8 mouse cellular contexts compared by ENCODE assay signal in genomic region chr7:80740954-80741353, GRCm38 (mm10). TPM values are rescaled to one million over a fixed set of nuclear protein-coding genes. Genes with fewer than 3 reads are reported as not detected.
DNase-seq lines count a peak whose midpoint lies in the region; ATAC-seq lines count a peak whose summit lies in the region.

No protein-coding gene starts in this region.

- no peaks in the 10 kb centered on the region for H3K27me3 ChIP-seq in hindbrain, embryonic 11.5 days (ENCODE audit: control insufficient read depth, insufficient read depth, low read length)
- H3K27me3 ChIP-seq in hindbrain, embryonic 12.5 days: 0 out of 2 replicates have a peak, but pooled peaks cover 5% of the 10 kb centered on the region
- no peaks in the 10 kb centered on the region for H3K27me3 ChIP-seq in intestine, embryonic 15.5 days (replicated peaks)
- H3K27me3 ChIP-seq in neural tube, embryonic 14.5 days (ENCODE audit: control insufficient read depth, insufficient read depth, low read length): no peaks in the 10 kb centered on the region

- peaks cover 6% of the 10 kb centered on the region; the same call in 1 of the 2 replicates for H3K4me1 ChIP-seq in hindbrain, embryonic 11.5 days (replicated peaks; ENCODE audit: control insufficient read depth, insufficient read depth, low read length)
- peaks cover 12% of the 10 kb centered on the region for H3K4me1 ChIP-seq in hindbrain, embryonic 12.5 days
- peaks cover 15% of the 10 kb centered on the region for H3K4me1 ChIP-seq in intestine, embryonic 15.5 days (replicated peaks)
- H3K4me1 ChIP-seq in neural tube, embryonic 14.5 days (ENCODE audit: control insufficient read depth, insufficient read depth, low read length): no peaks in the 10 kb centered on the region

- 0 out of 2 replicates have a peak, but pooled peaks cover 2% of the 10 kb centered on the region for H3K36me3 ChIP-seq in hindbrain, embryonic 11.5 days (ENCODE audit: control insufficient read depth, insufficient read depth, low read length)
- peaks cover 63% of the 10 kb centered on the region for H3K36me3 ChIP-seq in hindbrain, embryonic 12.5 days
- peaks cover 38% of the 10 kb centered on the region for H3K36me3 ChIP-seq in intestine, embryonic 15.5 days
- peaks cover 33% of the 10 kb centered on the region for H3K36me3 ChIP-seq in neural tube, embryonic 14.5 days (ENCODE audit: control insufficient read depth, insufficient read depth, low read length)

- H3K4me2 ChIP-seq in hindbrain, embryonic 11.5 days (replicated peaks; ENCODE audit: low read depth, low read length): no peak overlapping the region
- H3K4me2 ChIP-seq in hindbrain, embryonic 12.5 days (replicated peaks): no peak overlapping the region
- H3K4me2 ChIP-seq in intestine, embryonic 15.5 days (replicated peaks): no peak overlapping the region
- no peak overlapping the region for H3K4me2 ChIP-seq in neural tube, embryonic 14.5 days (ENCODE audit: low read depth, low read length)

- no peak overlapping the region for H3K9ac ChIP-seq in hindbrain, embryonic 11.5 days (ENCODE audit: low read depth, low read length)
- no peak overlapping the region for H3K9ac ChIP-seq in hindbrain, embryonic 12.5 days
- no peak overlapping the region for H3K9ac ChIP-seq in intestine, embryonic 15.5 days
- no peak overlapping the region for H3K9ac ChIP-seq in neural tube, embryonic 14.5 days (replicated peaks; ENCODE audit: low read depth, low read length)

- H3K9me3 ChIP-seq in hindbrain, embryonic 11.5 days (ENCODE audit: control insufficient read depth, low read length): no peaks in the 10 kb centered on the region
- no peaks in the 10 kb centered on the region for H3K9me3 ChIP-seq in hindbrain, embryonic 12.5 days (replicated peaks)
- H3K9me3 ChIP-seq in intestine, embryonic 15.5 days: no peaks in the 10 kb centered on the region
- no peaks in the 10 kb centered on the region for H3K9me3 ChIP-seq in neural tube, embryonic 14.5 days (ENCODE audit: control insufficient read depth, low read length)

- DNase-seq in hindbrain, embryonic 11.5 days (ENCODE audit: low spot score): peak; percentile 64
- peak; percentile 50 for DNase-seq in brain, embryonic 18.5 days (ENCODE audit: low read depth, low spot score)
- DNase-seq in frontal cortex, postnatal 36 days (ENCODE audit: low spot score in 2 of 2): peak; percentile 50 to 64
- peak; percentile 64 to 77 for DNase-seq in left cerebral cortex, postnatal 25 days (ENCODE audit: low spot score in 2 of 2)
- peak; percentile 35 to 55 for DNase-seq in thymus, adult 18-20 months

- WGBS in hindbrain, embryonic 11.5 days: 32% methylated on average over 7 of the region's 7 CpGs
- 30% methylated on average over 7 of the region's 7 CpGs for WGBS in hindbrain, embryonic 12.5 days
- 27% methylated on average over 7 of the region's 7 CpGs for WGBS in intestine, embryonic 15.5 days
- WGBS in neural tube, embryonic 14.5 days: 34% methylated on average over 7 of the region's 7 CpGs

- no peak overlapping the region for H3K27ac ChIP-seq in hindbrain, embryonic 11.5 days (ENCODE audit: low read depth, low read length)
- H3K27ac ChIP-seq in hindbrain, embryonic 12.5 days: no peak overlapping the region
- H3K27ac ChIP-seq in intestine, embryonic 15.5 days: no peak overlapping the region
- no peak overlapping the region for H3K27ac ChIP-seq in neural tube, embryonic 14.5 days (ENCODE audit: low read depth, low read length)

- no peak for ATAC-seq in hindbrain, embryonic 11.5 days (ENCODE audit: low FRiP score)
- no peak for ATAC-seq in hindbrain, embryonic 12.5 days (ENCODE audit: low FRiP score)
- peak; percentile 54; the same call in 1 of the 2 replicates for ATAC-seq in intestine, embryonic 15.5 days
- ATAC-seq in neural tube, embryonic 14.5 days (ENCODE audit: low read depth): 0 out of 2 replicates have a peak, but pooled peaks have one; percentile 49

- intact Hi-C loops in left cerebral cortex, postnatal 25 days (cut with DNase I): loop anchor here (1.0 to 10.0 kb wide), 2 partner anchors 64 to 108 kb away; no protein-coding TSS in a partner anchor

- no peak overlapping the region for H3K4me3 ChIP-seq in hindbrain, embryonic 11.5 days (ENCODE audit: low read depth, low read length)
- no peak overlapping the region for H3K4me3 ChIP-seq in hindbrain, embryonic 12.5 days
- no peak overlapping the region for H3K4me3 ChIP-seq in intestine, embryonic 15.5 days (replicated peaks)
- H3K4me3 ChIP-seq in neural tube, embryonic 14.5 days (ENCODE audit: low read depth, low read length): no peak overlapping the region

RNA-seq across cellular contexts. Expression of gene Crtc3, which starts 52.3 kb away (rescaled TPM):
- 9.9 and 11.1 TPM in 2 replicates for polyA plus RNA-seq in hindbrain, embryonic 11.5 days (2014; fragmentation: Nextera tagmentation; extraction: Ambion mirVana)
- 13.8 and 15.3 TPM in 2 replicates for polyA plus RNA-seq in hindbrain, embryonic 12.5 days (2016; fragmentation: Nextera tagmentation; extraction: Ambion mirVana)
- polyA plus RNA-seq in intestine, embryonic 15.5 days (2015; fragmentation: Nextera tagmentation; extraction: Ambion mirVana): 15.5 and 15.8 TPM in 2 replicates
- 10 to 100 TPM; 12.7 to 13.4 TPM for total RNA-seq in left cerebral cortex, postnatal 25 days (2021)
- 17.2 and 23.2 TPM in 2 replicates for polyA plus RNA-seq in neural tube, embryonic 14.5 days (2014; fragmentation: Nextera tagmentation; extraction: Ambion mirVana)

Comparison
In these comparisons a context has a peak if more than half of its experiments do, and no peak if none do; other contexts are left out.
1. ATAC-seq: peak in intestine, embryonic 15.5 days (single experiment) and neural tube, embryonic 14.5 days (single experiment); none in hindbrain, embryonic 11.5 days (single experiment) and hindbrain, embryonic 12.5 days (single experiment).
2. Peak in every context shown above with its lines, with median percentiles within 50 percentile points of each other: DNase-seq.